Comparison of ENCODE assay signal across 8 mouse cellular contexts in the genomic region with DNA sequence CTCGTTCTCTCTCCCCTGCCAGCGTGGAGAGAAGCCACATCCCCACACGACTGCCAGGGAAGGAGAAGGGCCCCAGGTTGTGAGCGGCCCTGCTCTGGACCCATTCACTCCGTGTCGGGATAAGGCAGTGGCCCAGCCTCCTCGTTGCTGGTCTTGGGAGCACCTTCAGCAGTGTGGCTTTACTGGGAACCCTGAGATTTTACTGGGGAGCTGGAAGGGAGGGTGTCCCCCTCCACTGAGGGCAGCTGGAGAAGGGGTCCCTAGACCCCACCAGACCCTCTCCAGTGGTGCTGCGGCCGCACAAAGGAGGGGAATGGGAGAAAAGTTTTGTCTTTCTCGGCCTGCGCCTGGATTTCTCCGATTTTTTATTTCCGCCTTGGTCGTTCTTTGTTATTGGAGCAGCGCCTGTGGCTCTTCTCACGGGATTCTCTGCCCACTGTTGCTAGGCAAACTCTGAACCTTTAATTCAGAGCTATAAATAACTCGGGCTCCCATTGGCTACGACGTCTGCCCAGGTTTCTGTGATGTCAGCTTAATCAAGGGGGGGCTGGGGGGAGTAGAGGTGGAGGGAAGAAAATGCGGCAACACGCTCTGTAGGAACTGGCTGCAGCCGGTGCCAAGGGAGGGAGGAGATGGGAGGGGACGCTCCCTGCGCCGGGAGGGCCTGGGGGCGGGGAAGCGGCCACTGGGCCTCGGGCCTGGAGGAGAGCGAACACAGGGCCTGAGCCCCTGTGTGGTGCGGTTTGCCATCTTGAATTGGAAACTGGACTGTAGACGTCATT. TPM values are rescaled to one million over a fixed set of nuclear protein-coding genes. Genes with fewer than 3 reads are reported as not detected.
A peak's percentile ranks its signal among the peaks of the same experiment; 100 is the strongest.
DNase-seq lines count a peak whose midpoint lies in the region; ATAC-seq and TF ChIP-seq lines count a peak whose summit lies in the region.

No protein-coding gene starts in this region.

- H3K4me1 ChIP-seq in heart, embryonic 14.5 days (ENCODE audit: control insufficient read depth in 2 of 2, insufficient read depth in 2 of 2, low read length in 2 of 2): peaks cover 6 to 15% of the 10 kb centered on the region in 2 experiments; a peak in 3 of 4 replicates
- H3K4me1 ChIP-seq in liver, embryonic 14.5 days (replicated peaks; ENCODE audit: control insufficient read depth in 2 of 2, insufficient read depth in 2 of 2, low read length in 1 of 2): peaks cover 10 to 11% of the 10 kb centered on the region in 2 experiments; a peak in 3 of 4 replicates
- peaks cover 20% of the 10 kb centered on the region for H3K4me1 ChIP-seq in neural tube, embryonic 12.5 days
- no peaks in the 10 kb centered on the region; the same call in 1 of the 2 replicates for H3K4me1 ChIP-seq in stomach, postnatal 0 days (replicated peaks; ENCODE audit: control insufficient read depth, insufficient read depth)

- H3K27me3 ChIP-seq in heart, embryonic 14.5 days (ENCODE audit: control insufficient read depth, insufficient read depth, low read length): no peaks in the 10 kb centered on the region
- H3K27me3 ChIP-seq in liver, embryonic 14.5 days (ENCODE audit: control insufficient read depth, insufficient read depth, low read length): no peaks in the 10 kb centered on the region
- H3K27me3 ChIP-seq in neural tube, embryonic 12.5 days (replicated peaks): no peaks in the 10 kb centered on the region
- H3K27me3 ChIP-seq in stomach, postnatal 0 days (ENCODE audit: control insufficient read depth, insufficient read depth, low read length): no peaks in the 10 kb centered on the region

- H3K9me3 ChIP-seq in heart, embryonic 14.5 days (ENCODE audit: control insufficient read depth, low read length): no peaks in the 10 kb centered on the region
- H3K9me3 ChIP-seq in liver, embryonic 14.5 days (ENCODE audit: control insufficient read depth, low read length): no peaks in the 10 kb centered on the region
- no peaks in the 10 kb centered on the region for H3K9me3 ChIP-seq in neural tube, embryonic 12.5 days
- H3K9me3 ChIP-seq in stomach, postnatal 0 days (ENCODE audit: control insufficient read depth, low read length): 0 out of 2 replicates have a peak, but pooled peaks cover 3% of the 10 kb centered on the region

- no peak for TF ChIP-seq CTCF in liver, embryonic 14.5 days (IDR thresholded peaks at IDR 0.05; ENCODE audit: low read depth)
- 0 out of 2 replicates have a peak, but pooled peaks have one; percentile 9 for TF ChIP-seq CTCF in stomach, postnatal 0 days (IDR thresholded peaks at IDR 0.05; ENCODE audit: low read depth)

- H3K9ac ChIP-seq in heart, embryonic 14.5 days (ENCODE audit: low read length): peak overlapping the region; percentile 96
- peak overlapping the region; percentile 99 for H3K9ac ChIP-seq in liver, embryonic 14.5 days (replicated peaks)
- H3K9ac ChIP-seq in neural tube, embryonic 12.5 days: peak overlapping the region; percentile 98
- H3K9ac ChIP-seq in stomach, postnatal 0 days (ENCODE audit: low read length): peak overlapping the region; percentile 85

- peaks cover 23% of the 10 kb centered on the region for H3K36me3 ChIP-seq in heart, embryonic 14.5 days (ENCODE audit: control insufficient read depth, insufficient read depth, low read length)
- peaks cover 18% of the 10 kb centered on the region for H3K36me3 ChIP-seq in liver, embryonic 14.5 days (replicated peaks; ENCODE audit: control insufficient read depth, insufficient read depth, low read depth)
- H3K36me3 ChIP-seq in neural tube, embryonic 12.5 days: peaks cover 31% of the 10 kb centered on the region
- peaks cover 6% of the 10 kb centered on the region; the same call in 1 of the 2 replicates for H3K36me3 ChIP-seq in stomach, postnatal 0 days (ENCODE audit: control insufficient read depth, insufficient read depth, low read length)

- peak overlapping the region; percentile 90 for H3K4me2 ChIP-seq in heart, embryonic 14.5 days (ENCODE audit: low read length)
- peak overlapping the region; percentile 84 for H3K4me2 ChIP-seq in liver, embryonic 14.5 days (ENCODE audit: low read depth)
- H3K4me2 ChIP-seq in neural tube, embryonic 12.5 days (replicated peaks): peak overlapping the region; percentile 94
- H3K4me2 ChIP-seq in stomach, postnatal 0 days (replicated peaks; ENCODE audit: low read depth): peak overlapping the region; percentile 82

- DNase-seq in CD4-positive, CD25-positive, alpha-beta regulatory T cell, adult 2 months (ENCODE audit: low read depth, low spot score): peak; percentile 64
- peak; percentile 71 for DNase-seq in c-Kit-negative CD71-positive TER-119-positive erythroid progenitor cells, embryonic 14.5 days (ENCODE audit: low read depth, low spot score)
- DNase-seq in fibroblast of lung, adult 2 months (ENCODE audit: low read depth): peak; percentile 91
- peak; percentile 93 for DNase-seq in kidney, postnatal 14 days
- DNase-seq in liver, embryonic 14.5 days (ENCODE audit: low read depth in 3 of 3, low spot score in 3 of 3): peak; percentile 67 to 90 (median 70)
- peak; percentile 95 for DNase-seq in stomach, postnatal 0 days (ENCODE audit: low spot score)

- 0% methylated on average over 31 of the region's 31 CpGs for WGBS in heart, embryonic 14.5 days
- WGBS in liver, embryonic 14.5 days (ENCODE audit: insufficient replicate concordance): under 1% methylated on average over 31 of the region's 31 CpGs
- under 1% methylated on average over 31 of the region's 31 CpGs for WGBS in neural tube, embryonic 12.5 days
- under 1% methylated on average over 31 of the region's 31 CpGs for WGBS in stomach, postnatal 0 days

- TF ChIP-seq EP300 in liver, embryonic 14.5 days (IDR thresholded peaks at IDR 0.05; ENCODE audit: low read depth): peak; percentile 55
- peak; percentile 84 for TF ChIP-seq EP300 in stomach, postnatal 0 days (optimal IDR thresholded peaks at IDR 0.05)

- peak overlapping the region; percentile 66 to 91 for H3K4me3 ChIP-seq in heart, embryonic 14.5 days (ENCODE audit: control insufficient read depth in 1 of 2, insufficient read depth in 1 of 2, low read depth in 1 of 2, low read length in 2 of 2)
- peak overlapping the region; percentile 87 to 97 for H3K4me3 ChIP-seq in liver, embryonic 14.5 days (ENCODE audit: insufficient read depth in 1 of 2, low read depth in 2 of 2, low read length in 2 of 2)
- peak overlapping the region; percentile 73 for H3K4me3 ChIP-seq in neural tube, embryonic 12.5 days
- H3K4me3 ChIP-seq in stomach, postnatal 0 days (ENCODE audit: low read depth, low read length): peak overlapping the region; percentile 75

- H3K27ac ChIP-seq in heart, embryonic 14.5 days (replicated peaks in 1 of 2; ENCODE audit: control insufficient read depth in 1 of 2, insufficient read depth in 1 of 2, low read depth in 2 of 2, low read length in 2 of 2): peak overlapping the region; percentile 99 to 100
- peak overlapping the region; percentile 95 for H3K27ac ChIP-seq in liver, embryonic 14.5 days
- peak overlapping the region; percentile 100 for H3K27ac ChIP-seq in neural tube, embryonic 12.5 days
- H3K27ac ChIP-seq in stomach, postnatal 0 days (replicated peaks): peak overlapping the region; percentile 100

- ATAC-seq in heart, embryonic 14.5 days (ENCODE audit: insufficient number of reproducible peaks, insufficient read depth, low FRiP score, low read depth): peak; percentile 88
- ATAC-seq in liver, embryonic 14.5 days (ENCODE audit: insufficient read depth): peak; percentile 52
- ATAC-seq in neural tube, embryonic 12.5 days (ENCODE audit: low FRiP score, low read depth): peak; percentile 85
- ATAC-seq in stomach, postnatal 0 days (ENCODE audit: low FRiP score, low TSS enrichment): peak; percentile 88

RNA-seq across cellular contexts. Expression of gene Serp2, which starts 51.1 kb away (rescaled TPM):
- polyA plus RNA-seq in heart, embryonic 14.5 days (2014; fragmentation: Nextera tagmentation; extraction: Ambion mirVana): 9.2 and 9.5 TPM in 2 replicates
- 0.31 and 0.63 TPM in 2 replicates for polyA plus RNA-seq in liver, embryonic 14.5 days (2012; rRNA removed)
- polyA plus RNA-seq in liver, embryonic 14.5 days (2014; fragmentation: Nextera tagmentation; extraction: Ambion mirVana): 1.3 and 1.7 TPM in 2 replicates
- polyA plus RNA-seq in neural tube, embryonic 12.5 days (2016; fragmentation: Nextera tagmentation; extraction: Ambion mirVana): 69.9 and 73.5 TPM in 2 replicates
- 7.4 and 8.0 TPM in 2 replicates for polyA plus RNA-seq in stomach, postnatal 0 days (2015; fragmentation: Nextera tagmentation; extraction: Ambion mirVana)

Comparison
In these comparisons a context has a peak if more than half of its experiments do, and no peak if none do; other contexts are left out.
1. Peak in every context shown above with its lines: DNase-seq, ATAC-seq, H3K4me3 ChIP-seq and H3K27ac ChIP-seq.